Mouse (Mus musculus): ENCODE measurements around the gene Olfr1167. TPM values are rescaled to one million over a fixed set of nuclear protein-coding genes. Genes with fewer than 3 reads are reported as not detected.

Gene Olfr1167
- polyA plus RNA-seq (2012; rRNA removed) = not detected in 2 replicates

GRCm38 (mm10) chr2:88155093-88155492 lies at the start of gene Olfr1167:
Olfr1167 (minus strand) TSS chr2:88155193.

GRCm38 (mm10) chr2:88181580-88181979 lies 26.6 kb upstream of the Olfr1167 start, which contains the start of gene Olfr1168:
Olfr1168 (plus strand) TSS chr2:88181880.

DNA sequence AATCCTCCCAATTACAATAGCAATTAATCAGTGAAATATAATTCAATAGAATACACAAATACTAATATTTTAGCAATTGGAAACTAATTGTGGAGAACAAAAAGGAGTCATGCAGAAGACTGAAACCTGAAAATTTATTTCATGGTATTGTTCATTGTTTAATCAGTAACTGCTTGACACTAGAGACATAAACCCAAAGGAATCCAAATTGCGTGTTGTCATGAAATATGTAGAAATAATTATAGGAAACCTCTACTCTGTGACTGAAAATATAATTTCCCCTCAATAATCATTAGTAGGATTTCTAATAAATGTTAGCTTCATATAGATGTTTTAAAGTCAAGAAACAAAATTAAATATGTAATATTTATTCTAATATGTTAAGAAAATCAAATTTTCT lies 26.8 kb downstream of the Olfr1167 start, which contains the start of gene Olfr1166:
Gene Olfr1166, minus strand, starts transcription at position 101 of the 400 bp plus-strand sequence.

Other genes starting within 250 kb of the Olfr1167 start
- not detected in 2 replicates for gene Olfr1155, start 210.1 kb downstream of the Olfr1167 start, polyA plus RNA-seq (2012; rRNA removed)
- gene Olfr1156, start 202.1 kb downstream of the Olfr1167 start, polyA plus RNA-seq (2012; rRNA removed) = not detected in 2 replicates
- not detected in 2 replicates for gene Olfr1157, start 186.9 kb downstream of the Olfr1167 start, polyA plus RNA-seq (2012; rRNA removed)
- not detected in 2 replicates for gene Olfr74, start 180.5 kb downstream of the Olfr1167 start, polyA plus RNA-seq (2012; rRNA removed)
- not detected in 2 replicates for gene Olfr1158, start 165.1 kb downstream of the Olfr1167 start, polyA plus RNA-seq (2012; rRNA removed)
- not detected in 2 replicates for gene Olfr1160, start 146.9 kb downstream of the Olfr1167 start, polyA plus RNA-seq (2012; rRNA removed)
- not detected in 2 replicates for gene Olfr1161, start 132.4 kb downstream of the Olfr1167 start, polyA plus RNA-seq (2012; rRNA removed)
- not detected in 2 replicates for gene Olfr73, start 117.5 kb downstream of the Olfr1167 start, polyA plus RNA-seq (2012; rRNA removed)
- gene Olfr1162, start 104.1 kb downstream of the Olfr1167 start, polyA plus RNA-seq (2012; rRNA removed) = not detected in 2 replicates
- gene Olfr1163, start 83.4 kb downstream of the Olfr1167 start, polyA plus RNA-seq (2012; rRNA removed) = not detected in 2 replicates
- gene Olfr1164, start 61.2 kb downstream of the Olfr1167 start, polyA plus RNA-seq (2012; rRNA removed) = not detected in 2 replicates
- not detected in 2 replicates for gene Olfr1166, start 26.9 kb downstream of the Olfr1167 start, polyA plus RNA-seq (2012; rRNA removed)
- gene Olfr1168, start 26.7 kb upstream of the Olfr1167 start, polyA plus RNA-seq (2012; rRNA removed) = not detected in 2 replicates
- gene Olfr1170, start 73.1 kb upstream of the Olfr1167 start, polyA plus RNA-seq (2012; rRNA removed) = not detected in 2 replicates
- not detected in 2 replicates for gene Olfr1173, start 124.7 kb upstream of the Olfr1167 start, polyA plus RNA-seq (2012; rRNA removed)
- not detected in 2 replicates for gene Olfr1174-ps, start 159.9 kb upstream of the Olfr1167 start, polyA plus RNA-seq (2012; rRNA removed)
- not detected in 2 replicates for gene Olfr1175-ps, start 172.0 kb upstream of the Olfr1167 start, polyA plus RNA-seq (2012; rRNA removed)
- gene Olfr1176, start 181.5 kb upstream of the Olfr1167 start, polyA plus RNA-seq (2012; rRNA removed) = not detected in 2 replicates
- not detected in 2 replicates for gene Olfr1177-ps, start 191.3 kb upstream of the Olfr1167 start, polyA plus RNA-seq (2012; rRNA removed)
- gene Olfr1178, start 231.9 kb upstream of the Olfr1167 start, polyA plus RNA-seq (2012; rRNA removed) = not detected in 2 replicates

All from colon, adult 2 months (tissue).